Mouse (Mus musculus) liver, embryonic 14.5 days (tissue): ENCODE measurements around the gene Actr6.

ENCODE experiments used
- CTCF ChIP-seq: IDR thresholded peaks from 2 replicates; pipeline ENCODE4 v1.5.1; 2016; ENCODE audit warnings: antibody characterized with exemption, low read depth, control low read depth
- EP300 ChIP-seq: IDR thresholded peaks from 2 replicates; pipeline ENCODE4 v1.6.1; 2016; ENCODE audit warnings: antibody characterized with exemption, low read depth

DNA sequence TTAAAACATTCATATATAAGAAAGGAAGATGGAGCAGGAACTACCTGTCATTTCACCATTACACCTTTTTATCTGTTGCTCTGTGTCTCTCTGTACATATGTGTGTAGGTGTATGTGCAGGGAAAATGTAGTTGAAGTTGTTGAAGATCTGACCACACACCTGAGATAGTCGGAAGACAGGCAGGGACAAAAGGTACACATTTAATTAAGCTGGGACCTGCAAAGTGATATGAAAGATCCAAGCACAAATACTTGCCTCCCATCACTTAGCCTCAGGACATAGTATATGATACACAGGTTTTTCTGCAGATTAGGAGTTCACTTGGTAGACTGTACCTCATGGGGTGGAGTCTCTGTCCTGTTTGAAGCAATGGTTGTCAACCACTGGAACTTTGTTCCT, 15.8 kb upstream of the Actr6 start:
- no peak for TF ChIP-seq CTCF
- no peak for TF ChIP-seq EP300
